Mouse (Mus musculus): ENCODE measurements around the gene Ccnd3. TPM values are rescaled to one million over a fixed set of nuclear protein-coding genes. Genes with fewer than 3 reads are reported as not detected.

The Ccnd3 gene
- total and polyA plus RNA-seq, 3 experiments, result 143 to 568 TPM; not detected in 1

GRCm38 (mm10) chr17:47588517-47588916 lies 83.7 kb downstream of the Ccnd3 start:
- Histone ChIP-seq H3K9ac (ENCODE audit: control insufficient read depth, low read depth, low read length, poor library complexity, severe bottlenecking) (no peak overlapping the region), H3K27ac (ENCODE audit: control insufficient read depth, low read depth, low read length) (no peak overlapping the region), H3K4me3 (ENCODE audit: control insufficient read depth in 1 of 2, insufficient read depth in 1 of 2, low read depth in 2 of 2, low read length in 2 of 2) (no peak overlapping the region), H3K27me3 (ENCODE audit: control insufficient read depth in 1 of 2, insufficient read depth in 2 of 2, low read length in 2 of 2) (no peaks in the 10 kb centered on the region), H3K36me3 (ENCODE audit: control insufficient read depth in 1 of 2, insufficient read depth in 2 of 2, low read length in 2 of 2) (peaks cover 0 to 30% of the 10 kb centered on the region in 2 experiments; a peak in 2 of 4 replicates), H3K79me2 (ENCODE audit: control insufficient read depth, insufficient read depth, low read length, poor library complexity) (peaks cover 1% of the 10 kb centered on the region), H3K9me3 (replicated peaks; ENCODE audit: insufficient read depth, low read length) (no peaks in the 10 kb centered on the region), H3K4me1 (ENCODE audit: control insufficient read depth in 1 of 2, insufficient read depth in 2 of 2, low read length in 2 of 2) (peaks cover 17 to 32% of the 10 kb centered on the region in 2 experiments)
- TF ChIP-seq POLR2AphosphoS2 (IDR thresholded peaks at IDR 0.05; ENCODE audit: low read length), result no peak
- no peak for DNase-seq (ENCODE audit: low read depth, low spot score)

- Histone ChIP-seq H3K4me1 (ENCODE audit: control insufficient read depth in 1 of 2, insufficient read depth in 2 of 2, low read length in 2 of 2) (peaks cover 9 to 31% of the 10 kb centered on the region in 2 experiments), H3K4me3 (ENCODE audit: control insufficient read depth in 1 of 2, insufficient read depth in 1 of 2, low read depth in 2 of 2, low read length in 2 of 2) (no peak overlapping the region), H3K27me3 (ENCODE audit: control insufficient read depth in 1 of 2, insufficient read depth in 2 of 2, low read length in 2 of 2) (no peaks in the 10 kb centered on the region), H3K36me3 (ENCODE audit: control insufficient read depth in 1 of 2, insufficient read depth in 2 of 2, low read length in 2 of 2) (peaks cover 0 to 23% of the 10 kb centered on the region in 2 experiments; a peak in 2 of 4 replicates), H3K79me2 (ENCODE audit: control insufficient read depth, insufficient read depth, low read length, poor library complexity) (peaks cover 21% of the 10 kb centered on the region), H3K27ac (ENCODE audit: control insufficient read depth, low read depth, low read length) (no peak overlapping the region), H3K9me3 (replicated peaks; ENCODE audit: insufficient read depth, low read length) (no peaks in the 10 kb centered on the region), H3K9ac (ENCODE audit: control insufficient read depth, low read depth, low read length, poor library complexity, severe bottlenecking) (no peak overlapping the region)
- DNase-seq (ENCODE audit: low read depth, low spot score), result peak; percentile 34
- TF ChIP-seq GATA1 (IDR thresholded peaks at IDR 0.05; ENCODE audit: low read depth, low read length) (peak; percentile 56), EP300 (IDR thresholded peaks at IDR 0.05; ENCODE audit: low read depth in 1 of 2, low read length in 2 of 2) (peak in 1 of 2 experiments; percentile 37; a peak in 1 of 4 replicates), CHD2 (IDR thresholded peaks at IDR 0.05; ENCODE audit: low read length) (no peak), TAL1 (IDR thresholded peaks at IDR 0.05; ENCODE audit: low read length) (peak; percentile 51)
Measured at GRCm38 (mm10) chr17:47591073-47591472, 86.2 kb downstream of the Ccnd3 start.

- peaks cover 0 to 44% of the 10 kb centered on the region in 2 experiments; a peak in 2 of 4 replicates for H3K36me3 ChIP-seq (ENCODE audit: control insufficient read depth in 1 of 2, insufficient read depth in 2 of 2, low read length in 2 of 2)
- H3K79me2 ChIP-seq (ENCODE audit: control insufficient read depth, insufficient read depth, low read length, poor library complexity), result peaks cover 28% of the 10 kb centered on the region
- DNase-seq (ENCODE audit: low read depth, low spot score), result peak; percentile 95
- H3K27me3 ChIP-seq (ENCODE audit: control insufficient read depth in 1 of 2, insufficient read depth in 2 of 2, low read length in 2 of 2), result no peaks in the 10 kb centered on the region
- peak overlapping the region; percentile 98 for H3K27ac ChIP-seq (ENCODE audit: control insufficient read depth, low read depth, low read length)
- H3K4me1 ChIP-seq (ENCODE audit: control insufficient read depth in 1 of 2, insufficient read depth in 2 of 2, low read length in 2 of 2), result peaks cover 20 to 51% of the 10 kb centered on the region in 2 experiments
- peak overlapping the region; percentile 86 to 96 for H3K4me3 ChIP-seq (ENCODE audit: control insufficient read depth in 1 of 2, insufficient read depth in 1 of 2, low read depth in 2 of 2, low read length in 2 of 2)
- peak overlapping the region; percentile 92 for H3K9ac ChIP-seq (ENCODE audit: control insufficient read depth, low read depth, low read length, poor library complexity, severe bottlenecking)
- no peaks in the 10 kb centered on the region for H3K9me3 ChIP-seq (replicated peaks; ENCODE audit: insufficient read depth, low read length)
- TF ChIP-seq MXI1 (IDR thresholded peaks at IDR 0.05; ENCODE audit: low read depth, low read length) (peak; percentile 76; the same call in 1 of the 2 replicates), ETS1 (IDR thresholded peaks at IDR 0.05; ENCODE audit: low read depth, low read length) (peak; percentile 6; the same call in 1 of the 2 replicates), MYC (IDR thresholded peaks at IDR 0.05; ENCODE audit: low read depth, low read length) (peak; percentile 34; the same call in 1 of the 2 replicates), USF2 (IDR thresholded peaks at IDR 0.05; ENCODE audit: borderline replicate concordance in 1 of 2, insufficient read depth in 1 of 2, low read depth in 1 of 2, low read length in 2 of 2) (no peak), CTCF (IDR thresholded peaks at IDR 0.05 in 2 of 3, conservative IDR thresholded peaks at IDR 0.05 in 1 of 3; ENCODE audit: control insufficient read depth in 1 of 3, insufficient read depth in 1 of 3, low read depth in 2 of 3, low read length in 3 of 3, poor library complexity in 1 of 3, severe bottlenecking in 1 of 3) (no peak), ELF1 (IDR thresholded peaks at IDR 0.05; ENCODE audit: low read depth, low read length) (peak; percentile 66), ZKSCAN1 (IDR thresholded peaks at IDR 0.05; ENCODE audit: low read depth, low read length) (no peak), MAX (IDR thresholded peaks at IDR 0.05; ENCODE audit: low read length) (peak; percentile 26), TCF12 (IDR thresholded peaks at IDR 0.05; ENCODE audit: low read depth, low read length) (peak; percentile 23; the same call in 1 of the 2 replicates), SIN3A (IDR thresholded peaks at IDR 0.05; ENCODE audit: low read length) (no peak; the same call in 1 of the 2 replicates), RAD21 (IDR thresholded peaks at IDR 0.05; ENCODE audit: low read depth, low read length) (no peak), TBP (IDR thresholded peaks at IDR 0.05; ENCODE audit: low read depth, low read length) (0 out of 2 replicates have a peak, but pooled peaks have one; percentile 31), UBTF (IDR thresholded peaks at IDR 0.05; ENCODE audit: borderline replicate concordance, insufficient read depth, low read depth, low read length) (peak; percentile 93; the same call in 1 of the 2 replicates), NELFE (IDR thresholded peaks at IDR 0.05; ENCODE audit: low read depth, low read length) (peak; percentile 70), USF1 (IDR thresholded peaks at IDR 0.05; ENCODE audit: low read depth, low read length) (no peak), POLR2AphosphoS2 (IDR thresholded peaks at IDR 0.05; ENCODE audit: low read length) (0 out of 2 replicates have a peak, but pooled peaks have one; percentile 23), SMC3 (IDR thresholded peaks at IDR 0.05; ENCODE audit: low read depth, low read length) (no peak), GATA1 (IDR thresholded peaks at IDR 0.05; ENCODE audit: low read depth, low read length) (no peak), MYB (IDR thresholded peaks at IDR 0.05; ENCODE audit: low read depth, low read length) (no peak), RCOR1 (IDR thresholded peaks at IDR 0.05; ENCODE audit: low read depth, low read length) (no peak), MAZ (IDR thresholded peaks at IDR 0.05; ENCODE audit: low read depth, low read length) (peak; percentile 34; the same call in 1 of the 2 replicates)
Measured at GRCm38 (mm10) chr17:47593215-47593853, 88.5 kb downstream of the Ccnd3 start.

Measured in MEL (cell line).